Mouse (Mus musculus): ENCODE results near the gene Atp2c2. TPM values are rescaled to one million over a fixed set of nuclear protein-coding genes. Genes with fewer than 3 reads are reported as not detected.

Gene Atp2c2
- total and polyA plus RNA-seq, 3 experiments: 0.27 to 0.58 TPM; not detected in 1

- TF ChIP-seq E2F4 (IDR thresholded peaks at IDR 0.05; ENCODE audit: borderline replicate concordance, low read depth, low read length): no peak
- TF ChIP-seq CHD1 (IDR thresholded peaks at IDR 0.05; ENCODE audit: low read depth, low read length): no peak; the same call in 1 of the 2 replicates
- no peak for TF ChIP-seq MYB (IDR thresholded peaks at IDR 0.05; ENCODE audit: low read depth, low read length)
- TF ChIP-seq MYC (IDR thresholded peaks at IDR 0.05; ENCODE audit: low read depth, low read length): peak; percentile 93
- peak in 1 of 2 experiments; percentile 93; a peak in 2 of 4 replicates for TF ChIP-seq POLR2A (IDR thresholded peaks at IDR 0.05; ENCODE audit: control insufficient read depth in 1 of 2, insufficient read depth in 1 of 2, low read depth in 1 of 2, low read length in 2 of 2, poor library complexity in 1 of 2)
- peak; percentile 76 for TF ChIP-seq MAX (IDR thresholded peaks at IDR 0.05; ENCODE audit: low read length)
- no peak for TF ChIP-seq MAFK (IDR thresholded peaks at IDR 0.05; ENCODE audit: borderline replicate concordance, low read depth, low read length)
- TF ChIP-seq BHLHE40 (IDR thresholded peaks at IDR 0.05; ENCODE audit: borderline replicate concordance, low read depth, low read length): no peak
- peak; percentile 69; the same call in 1 of the 2 replicates for TF ChIP-seq MXI1 (IDR thresholded peaks at IDR 0.05; ENCODE audit: low read depth, low read length)
- TF ChIP-seq GATA1 (IDR thresholded peaks at IDR 0.05; ENCODE audit: low read depth, low read length): no peak
- no peak for TF ChIP-seq CTCF (IDR thresholded peaks at IDR 0.05 in 2 of 3, conservative IDR thresholded peaks at IDR 0.05 in 1 of 3; ENCODE audit: control insufficient read depth in 1 of 3, insufficient read depth in 1 of 3, low read depth in 2 of 3, low read length in 3 of 3, poor library complexity in 1 of 3, severe bottlenecking in 1 of 3)
- no peak for TF ChIP-seq RAD21 (IDR thresholded peaks at IDR 0.05; ENCODE audit: low read depth, low read length)
- TF ChIP-seq POLR2AphosphoS5 (IDR thresholded peaks at IDR 0.05; ENCODE audit: borderline replicate concordance, low read depth, low read length): no peak
- no peak for TF ChIP-seq MAZ (IDR thresholded peaks at IDR 0.05; ENCODE audit: low read depth, low read length)
- TF ChIP-seq ZKSCAN1 (IDR thresholded peaks at IDR 0.05; ENCODE audit: low read depth, low read length): no peak
- TF ChIP-seq NELFE (IDR thresholded peaks at IDR 0.05; ENCODE audit: low read depth, low read length): peak; percentile 87
Observed at GRCm38 (mm10) chr8:119736348-119736917, 36.6 kb downstream of the Atp2c2 start (continued).

GRCm38 (mm10) chr8:119737093-119737900 is 37.5 kb downstream of the Atp2c2 start:
- H3K9ac ChIP-seq (ENCODE audit: control insufficient read depth, low read depth, low read length, poor library complexity, severe bottlenecking): 0 out of 2 replicates have a peak overlapping the region, but pooled peaks have one; percentile 1
- DNase-seq (ENCODE audit: low read depth, low spot score): peak; percentile 73
- H3K79me2 ChIP-seq (ENCODE audit: control insufficient read depth, insufficient read depth, low read length, poor library complexity): no peaks in the 10 kb centered on the region
- peaks cover 0 to 7% of the 10 kb centered on the region in 2 experiments; a peak in 2 of 4 replicates for H3K36me3 ChIP-seq (ENCODE audit: control insufficient read depth in 1 of 2, insufficient read depth in 2 of 2, low read length in 2 of 2)
- H3K4me3 ChIP-seq (ENCODE audit: control insufficient read depth in 1 of 2, insufficient read depth in 1 of 2, low read depth in 2 of 2, low read length in 2 of 2): peak overlapping the region; percentile 72 to 78
- peaks cover 3 to 20% of the 10 kb centered on the region in 2 experiments for H3K4me1 ChIP-seq (ENCODE audit: control insufficient read depth in 1 of 2, insufficient read depth in 2 of 2, low read length in 2 of 2)
- peak; percentile 76 for TF ChIP-seq ZNF384 (IDR thresholded peaks at IDR 0.05; ENCODE audit: low read depth, low read length)
- TF ChIP-seq MAFK (IDR thresholded peaks at IDR 0.05; ENCODE audit: borderline replicate concordance, low read depth, low read length): peak; percentile 90
- TF ChIP-seq MXI1 (IDR thresholded peaks at IDR 0.05; ENCODE audit: low read depth, low read length): 0 out of 2 replicates have a peak, but pooled peaks have one; percentile 23
- no peak for TF ChIP-seq ZKSCAN1 (IDR thresholded peaks at IDR 0.05; ENCODE audit: low read depth, low read length)
- 0 out of 2 replicates have a peak, but pooled peaks have one; percentile 20 for TF ChIP-seq USF1 (IDR thresholded peaks at IDR 0.05; ENCODE audit: low read depth, low read length)
- TF ChIP-seq CHD1 (IDR thresholded peaks at IDR 0.05; ENCODE audit: low read depth, low read length): 0 out of 2 replicates have a peak, but pooled peaks have one; percentile 14
- no peak for TF ChIP-seq POLR2AphosphoS2 (IDR thresholded peaks at IDR 0.05; ENCODE audit: low read length)
- TF ChIP-seq SIN3A (IDR thresholded peaks at IDR 0.05; ENCODE audit: low read length): peak; percentile 10; the same call in 1 of the 2 replicates
- TF ChIP-seq TBP (IDR thresholded peaks at IDR 0.05; ENCODE audit: low read depth, low read length): peak; percentile 98
- H3K9me3 ChIP-seq (replicated peaks; ENCODE audit: insufficient read depth, low read length): no peaks in the 10 kb centered on the region
- peak overlapping the region; percentile 66 for H3K27ac ChIP-seq (ENCODE audit: control insufficient read depth, low read depth, low read length)
- H3K27me3 ChIP-seq (ENCODE audit: control insufficient read depth in 1 of 2, insufficient read depth in 2 of 2, low read length in 2 of 2): no peaks in the 10 kb centered on the region
